Mouse (Mus musculus): ENCODE results near the gene Myrfl. TPM values are rescaled to one million over a fixed set of nuclear protein-coding genes. Genes with fewer than 3 reads are reported as not detected.

Gene Myrfl
- polyA plus RNA-seq, 1 experiment = not detected

- Histone ChIP-seq H3K9me3 (no peaks in the 10 kb centered on the region), H3K36me3 (replicated peaks; ENCODE audit: low read length) (peaks cover 74% of the 10 kb centered on the region), H3K4me1 (peaks cover 4% of the 10 kb centered on the region; the same call in 1 of the 2 replicates), H3K27me3 (replicated peaks) (no peaks in the 10 kb centered on the region), H3K4me3 (replicated peaks) (no peak overlapping the region)
- TF ChIP-seq FLI1 (IDR thresholded peaks at IDR 0.05; ENCODE audit: low read length) (no peak), GATA1 (IDR thresholded peaks at IDR 0.05; ENCODE audit: borderline replicate concordance, low read length) (no peak)
Measured at GRCm38 (mm10) chr10:116914586-116914985, 17.9 kb upstream of the Myrfl start.

DNA sequence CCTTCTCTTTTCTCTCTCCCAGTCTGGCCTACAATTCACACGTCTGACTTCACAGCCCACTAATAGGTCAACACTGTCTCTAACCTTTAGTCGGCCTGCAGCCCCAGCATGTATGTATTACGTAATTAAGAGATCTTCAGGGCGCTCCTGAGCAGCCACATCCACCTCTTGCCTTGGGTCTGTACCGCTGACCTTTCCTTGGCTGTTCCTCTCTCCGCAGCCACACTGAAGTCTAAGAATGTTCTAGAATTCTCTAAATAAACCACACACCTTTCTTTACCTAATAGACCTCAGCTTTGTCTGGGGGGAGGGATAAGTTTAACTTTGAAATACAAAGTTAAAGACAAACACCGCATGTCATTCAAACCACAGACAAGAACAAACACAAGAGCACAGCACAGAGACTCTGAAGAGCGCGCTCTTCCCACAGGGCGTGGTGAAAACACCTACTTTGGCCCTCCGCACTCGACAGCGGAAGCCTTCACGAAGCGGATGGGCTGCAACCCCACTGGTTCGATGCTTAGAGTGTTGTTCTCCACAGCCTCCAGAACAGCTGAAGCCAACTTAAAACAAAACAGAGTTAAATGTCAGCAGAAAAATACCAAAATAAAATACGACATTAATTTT, 17.0 kb upstream of the Myrfl start:
- Histone ChIP-seq H3K36me3 (replicated peaks; ENCODE audit: low read length) (peaks cover 75% of the 10 kb centered on the region), H3K4me3 (replicated peaks) (no peak overlapping the region), H3K27me3 (replicated peaks) (no peaks in the 10 kb centered on the region), H3K4me1 (peaks cover 8% of the 10 kb centered on the region), H3K9me3 (no peaks in the 10 kb centered on the region)
- TF ChIP-seq GATA1 (IDR thresholded peaks at IDR 0.05; ENCODE audit: borderline replicate concordance, low read length) = no peak
- TF ChIP-seq FLI1 (IDR thresholded peaks at IDR 0.05; ENCODE audit: low read length) = no peak

DNA sequence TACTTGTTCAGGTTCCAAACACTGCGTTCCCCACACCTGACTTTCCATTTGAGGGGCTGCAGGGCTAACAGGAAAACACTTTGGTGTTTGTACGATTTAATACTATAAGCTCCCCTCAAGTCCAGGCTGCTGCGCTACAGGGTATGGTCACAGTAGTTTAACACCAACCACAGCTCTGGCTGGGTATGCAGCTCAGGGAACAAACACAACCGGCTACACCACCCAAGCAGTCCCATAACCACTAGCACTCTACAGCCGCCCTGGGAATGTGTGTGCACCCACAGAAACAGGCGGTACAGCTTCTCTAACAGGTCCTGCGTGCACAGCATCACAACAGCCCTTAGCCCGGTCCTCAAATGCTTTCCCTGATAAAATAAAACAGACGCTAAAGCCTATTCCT, 16.1 kb upstream of the Myrfl start:
- Histone ChIP-seq H3K4me1 (peaks cover 8% of the 10 kb centered on the region), H3K36me3 (replicated peaks; ENCODE audit: low read length) (peaks cover 77% of the 10 kb centered on the region), H3K9me3 (no peaks in the 10 kb centered on the region), H3K27me3 (replicated peaks) (no peaks in the 10 kb centered on the region), H3K4me3 (replicated peaks) (no peak overlapping the region)
- TF ChIP-seq FLI1 (IDR thresholded peaks at IDR 0.05; ENCODE audit: low read length) (no peak), GATA1 (IDR thresholded peaks at IDR 0.05; ENCODE audit: borderline replicate concordance, low read length) (no peak)

GRCm38 (mm10) chr10:116908901-116909642, 12.4 kb upstream of the Myrfl start:
- Histone ChIP-seq H3K4me1 (peaks cover 4% of the 10 kb centered on the region), H3K4me3 (replicated peaks) (peak overlapping the region; percentile 62), H3K27me3 (replicated peaks) (no peaks in the 10 kb centered on the region), H3K9me3 (no peaks in the 10 kb centered on the region), H3K36me3 (replicated peaks; ENCODE audit: low read length) (peaks cover 85% of the 10 kb centered on the region)
- TF ChIP-seq FLI1 (IDR thresholded peaks at IDR 0.05; ENCODE audit: low read length) (no peak), GATA1 (IDR thresholded peaks at IDR 0.05; ENCODE audit: borderline replicate concordance, low read length) (no peak)

- peaks cover 4% of the 10 kb centered on the region for H3K4me1 ChIP-seq
- TF ChIP-seq FLI1 (IDR thresholded peaks at IDR 0.05; ENCODE audit: low read length) (no peak), GATA1 (IDR thresholded peaks at IDR 0.05; ENCODE audit: borderline replicate concordance, low read length) (no peak)
- H3K4me3 ChIP-seq (replicated peaks) = no peak overlapping the region
- no peaks in the 10 kb centered on the region for H3K27me3 ChIP-seq (replicated peaks)
- H3K9me3 ChIP-seq = no peaks in the 10 kb centered on the region
- peaks cover 64% of the 10 kb centered on the region for H3K36me3 ChIP-seq (replicated peaks; ENCODE audit: low read length)
Measured at GRCm38 (mm10) chr10:116906794-116907193, 10.1 kb upstream of the Myrfl start.

DNA sequence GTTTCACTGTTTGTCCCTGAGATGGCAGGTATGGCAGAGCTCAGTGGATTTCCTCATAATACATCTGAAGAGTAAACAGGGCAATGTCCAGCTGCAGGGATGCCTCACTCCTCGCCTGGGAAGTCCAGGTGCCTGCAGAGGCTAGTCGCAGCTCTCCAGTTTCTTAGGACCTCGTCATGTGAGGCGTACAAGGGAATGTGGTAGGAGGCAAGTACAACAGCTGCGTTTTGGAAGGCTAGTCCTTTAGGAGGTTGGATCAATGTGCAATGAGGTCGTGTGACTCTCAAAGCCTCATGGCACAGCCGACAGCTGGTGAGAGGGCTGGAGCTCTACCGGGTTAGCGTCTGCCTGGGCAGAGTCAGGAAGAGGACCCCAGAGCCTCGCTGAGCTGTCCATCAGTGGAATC, 7.8 kb upstream of the Myrfl start:
- Histone ChIP-seq H3K4me3 (replicated peaks) (no peak overlapping the region), H3K36me3 (replicated peaks; ENCODE audit: low read length) (peaks cover 41% of the 10 kb centered on the region), H3K27me3 (replicated peaks) (no peaks in the 10 kb centered on the region), H3K9me3 (no peaks in the 10 kb centered on the region), H3K4me1 (peaks cover 4% of the 10 kb centered on the region)
- TF ChIP-seq GATA1 (IDR thresholded peaks at IDR 0.05; ENCODE audit: borderline replicate concordance, low read length) (no peak), FLI1 (IDR thresholded peaks at IDR 0.05; ENCODE audit: low read length) (no peak)

DNA sequence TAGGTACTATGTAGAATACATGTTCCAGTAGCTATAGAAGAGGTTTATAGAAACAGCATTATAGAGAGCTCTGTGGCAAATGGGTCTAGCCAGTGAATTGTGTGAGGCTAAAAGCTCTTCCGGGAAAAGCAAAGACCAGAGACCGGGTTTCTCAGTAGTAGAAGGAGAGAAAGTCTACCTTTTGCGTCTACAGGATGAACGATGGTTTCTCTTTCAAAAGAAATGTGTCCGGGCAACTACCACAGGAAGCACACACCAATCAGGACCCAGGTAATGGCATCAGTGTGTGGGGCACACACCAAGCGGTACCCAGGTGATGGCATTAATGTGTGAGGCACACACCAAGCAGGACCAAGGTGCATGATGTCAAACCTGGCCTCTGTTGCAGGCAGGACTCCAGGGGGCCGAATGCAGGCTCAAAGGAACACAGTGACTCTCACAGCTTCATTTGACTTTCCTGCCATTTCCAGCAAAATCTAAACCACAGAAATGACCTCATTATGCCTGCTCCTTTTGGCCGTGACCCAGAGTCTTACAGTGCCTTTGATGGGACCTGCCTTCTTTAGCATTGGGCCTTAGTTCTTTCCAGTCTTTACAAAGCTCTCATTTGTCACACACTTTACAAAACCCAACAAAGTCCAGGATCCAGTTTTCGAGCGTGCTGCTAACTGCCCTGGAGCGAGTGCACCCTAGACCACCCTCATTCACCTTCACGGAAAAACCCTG, 1.4 kb downstream of the Myrfl start:
- H3K36me3 ChIP-seq (replicated peaks; ENCODE audit: low read length) = no peaks in the 10 kb centered on the region
- TF ChIP-seq FLI1 (IDR thresholded peaks at IDR 0.05; ENCODE audit: low read length) (no peak), GATA1 (IDR thresholded peaks at IDR 0.05; ENCODE audit: borderline replicate concordance, low read length) (no peak)
- H3K4me1 ChIP-seq = peaks cover 13% of the 10 kb centered on the region; the same call in 1 of the 2 replicates
- no peak overlapping the region for H3K4me3 ChIP-seq (replicated peaks)
- no peaks in the 10 kb centered on the region for H3K27me3 ChIP-seq (replicated peaks)
- no peaks in the 10 kb centered on the region for H3K9me3 ChIP-seq

- Histone ChIP-seq H3K36me3 (replicated peaks; ENCODE audit: low read length) (no peaks in the 10 kb centered on the region), H3K4me1 (peaks cover 13% of the 10 kb centered on the region; the same call in 1 of the 2 replicates), H3K4me3 (replicated peaks) (no peak overlapping the region), H3K27me3 (replicated peaks) (no peaks in the 10 kb centered on the region), H3K9me3 (no peaks in the 10 kb centered on the region)
- TF ChIP-seq FLI1 (IDR thresholded peaks at IDR 0.05; ENCODE audit: low read length) (no peak), GATA1 (IDR thresholded peaks at IDR 0.05; ENCODE audit: borderline replicate concordance, low read length) (no peak)
Measured at GRCm38 (mm10) chr10:116894540-116894939, 2.2 kb downstream of the Myrfl start.

DNA sequence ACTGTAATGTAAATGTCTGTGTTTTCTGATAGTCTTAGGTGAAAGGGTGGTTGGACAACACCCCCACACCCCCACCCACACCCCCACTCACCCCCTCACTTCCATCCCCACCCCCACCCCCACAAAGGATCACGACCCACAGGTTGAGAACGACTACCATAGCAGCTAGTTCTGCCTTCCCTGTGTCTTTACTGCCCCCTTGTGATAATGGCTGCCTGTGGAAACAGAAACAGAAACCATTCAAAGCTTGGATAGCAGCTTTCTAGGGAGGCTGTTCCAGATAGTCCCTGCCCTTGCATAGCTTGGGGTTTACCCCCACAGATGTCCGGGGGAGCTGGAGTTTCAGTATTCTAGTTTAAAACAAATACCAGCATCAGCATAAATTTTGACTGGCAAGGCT, 3.0 kb downstream of the Myrfl start:
- H3K4me1 ChIP-seq = peaks cover 13% of the 10 kb centered on the region; the same call in 1 of the 2 replicates
- no peaks in the 10 kb centered on the region for H3K9me3 ChIP-seq
- TF ChIP-seq FLI1 (IDR thresholded peaks at IDR 0.05; ENCODE audit: low read length) (no peak), GATA1 (IDR thresholded peaks at IDR 0.05; ENCODE audit: borderline replicate concordance, low read length) (no peak)
- no peaks in the 10 kb centered on the region for H3K27me3 ChIP-seq (replicated peaks)
- no peaks in the 10 kb centered on the region for H3K36me3 ChIP-seq (replicated peaks; ENCODE audit: low read length)
- peak overlapping the region; percentile 81 for H3K4me3 ChIP-seq (replicated peaks)

Measured in megakaryocyte, embryonic 14.5 days (primary cell).